Mouse (Mus musculus) gastrocnemius, postnatal 4 days (tissue): ENCODE results near the gene Ampd2. TPM values are rescaled to one million over a fixed set of nuclear protein-coding genes. Genes with fewer than 3 reads are reported as not detected.
A peak's percentile ranks its signal among the peaks of the same experiment; 100 is the strongest.

Experiments used
- DNase-seq, 2 experiments: peaks; one replicate each; pipeline ENCODE4 v3.0.0; 2021 to 2022; ENCODE audit warnings: low spot score in 2 of 2, mixed read lengths in 2 of 2
- total RNA-seq, 2 experiments: library from RNA; stranded (reverse); gene quantifications; 2 replicates each; pipeline ENCODE4 v1.2.3; 2021

Gene Ampd2
- total RNA-seq, 2 experiments from 2014 or later: 20.2 to 22.2 TPM

DNA sequence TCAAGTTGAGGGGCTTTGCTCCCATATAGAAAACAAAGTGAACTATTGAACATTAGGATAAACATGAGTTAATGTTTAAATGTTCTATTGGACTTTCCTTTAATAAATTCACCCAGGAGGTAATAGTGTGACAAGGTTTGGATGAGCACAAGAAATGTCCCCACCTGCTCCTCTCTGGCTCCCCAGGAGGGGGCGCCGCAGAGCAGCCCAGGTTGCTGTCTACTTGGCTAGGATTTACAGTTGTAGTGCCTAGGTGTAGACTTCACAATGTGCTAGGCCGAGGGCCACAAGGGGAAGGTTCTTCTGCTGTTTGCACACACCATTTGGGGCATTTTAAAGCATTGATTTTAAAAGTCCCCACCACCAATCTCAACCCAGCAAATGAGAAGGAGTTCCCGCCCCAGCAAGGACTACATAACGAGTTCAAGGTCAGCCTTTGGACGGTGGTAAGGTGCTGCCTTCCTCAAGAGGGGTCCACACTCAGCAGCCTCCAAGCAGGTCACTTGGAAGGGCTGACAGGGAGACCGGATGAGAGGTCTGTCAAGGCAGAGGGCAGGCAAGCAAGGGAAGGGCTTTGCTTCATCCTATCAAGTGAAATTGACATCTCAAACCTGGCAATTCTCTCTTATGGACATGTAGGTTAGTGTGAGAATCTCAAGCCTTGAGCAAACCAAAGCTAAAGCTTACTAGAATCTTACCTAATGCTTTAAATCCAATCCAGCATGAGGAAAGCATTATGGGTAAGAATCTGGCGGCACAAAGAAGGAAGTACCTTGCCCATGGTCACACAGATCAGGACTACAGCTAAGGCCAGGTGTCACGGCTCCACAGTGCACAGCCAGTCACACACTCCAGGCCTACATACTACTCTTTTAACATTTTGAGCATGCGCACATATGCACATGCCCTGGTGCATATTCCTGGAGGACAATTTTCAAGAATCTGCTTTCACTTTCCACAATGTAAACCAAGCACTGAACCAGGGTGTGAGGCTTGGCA is 15.9 kb downstream of the Ampd2 start:
- peak in 1 of 2 experiments; percentile 59 for DNase-seq

DNA sequence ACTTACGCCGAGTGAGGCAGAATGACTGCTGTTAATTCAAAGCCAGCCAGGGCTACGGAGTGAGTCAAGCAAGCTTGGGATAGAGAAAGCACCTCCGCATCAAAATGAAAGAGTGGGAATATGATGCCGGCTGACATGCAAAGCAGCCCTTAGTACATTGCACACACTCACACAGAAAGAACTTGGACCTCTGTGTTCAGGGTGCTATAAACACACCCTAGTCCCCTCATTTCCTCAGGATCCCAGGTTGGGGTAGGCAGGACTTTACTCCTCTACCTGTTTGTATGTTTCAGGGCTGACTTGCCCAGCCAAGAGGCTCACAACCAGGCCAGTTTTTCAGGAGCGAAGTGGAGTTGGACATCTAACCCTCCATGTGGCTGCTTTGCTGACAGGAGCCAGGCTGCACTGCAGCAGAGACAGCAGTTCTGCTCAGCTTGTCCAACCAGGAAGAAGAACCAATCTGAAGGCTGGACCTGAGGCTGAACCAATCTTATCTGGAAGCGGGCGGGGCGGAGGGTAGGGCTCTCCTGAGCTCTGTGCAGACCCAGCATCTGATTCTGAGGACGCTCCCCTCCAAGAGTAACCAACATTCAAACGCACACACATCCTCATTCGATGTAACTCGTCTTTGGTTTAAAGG is 17.1 kb downstream of the Ampd2 start:
- no peak for DNase-seq

DNA sequence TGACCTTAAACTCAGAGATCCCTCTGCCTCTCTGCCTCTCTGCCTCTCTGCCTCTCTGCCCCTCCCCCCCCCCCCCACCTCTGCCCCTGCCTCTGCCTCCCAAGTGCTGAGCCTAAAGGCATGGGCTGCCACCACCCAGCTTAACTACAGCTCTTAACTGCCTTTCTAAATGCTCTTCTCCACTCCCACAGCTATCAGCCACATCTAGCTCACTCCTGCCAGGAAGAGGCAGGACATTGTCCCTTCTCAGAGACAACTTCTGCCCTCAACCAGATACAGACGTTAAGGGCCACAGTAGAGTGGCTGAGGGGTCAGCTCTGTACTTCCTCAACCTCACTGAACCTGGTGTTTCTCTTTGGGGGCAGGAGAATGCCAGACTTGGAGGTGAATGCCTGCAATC is 17.6 kb downstream of the Ampd2 start:
- DNase-seq: no peak

DNA sequence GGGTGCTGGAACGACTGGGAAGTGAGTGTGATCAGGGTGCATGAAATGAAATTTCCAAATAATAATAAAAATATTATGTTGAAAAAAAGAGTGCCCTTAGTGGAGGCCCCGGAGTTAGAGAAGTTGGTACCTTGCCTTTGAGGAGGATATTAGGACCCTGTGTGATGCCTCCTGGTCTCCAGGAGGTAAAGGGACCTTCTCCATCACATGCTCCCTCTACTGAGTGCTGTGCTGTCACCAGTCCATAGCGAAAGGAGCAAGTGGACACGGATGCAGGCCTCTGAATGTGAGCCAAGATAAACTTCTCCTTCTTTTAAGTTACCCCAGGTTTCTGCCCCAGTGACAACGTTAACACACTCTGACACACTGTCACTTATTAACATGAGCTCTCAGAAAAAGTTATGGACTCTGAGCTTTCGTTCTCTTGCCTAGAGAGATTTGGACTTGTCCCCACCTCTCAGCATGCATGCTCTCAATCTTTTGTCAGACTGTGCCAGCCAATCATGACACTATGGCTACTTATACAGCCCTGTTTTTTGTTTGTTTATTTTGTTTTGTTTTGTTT is 19.0 kb downstream of the Ampd2 start:
- DNase-seq: no peak

DNA sequence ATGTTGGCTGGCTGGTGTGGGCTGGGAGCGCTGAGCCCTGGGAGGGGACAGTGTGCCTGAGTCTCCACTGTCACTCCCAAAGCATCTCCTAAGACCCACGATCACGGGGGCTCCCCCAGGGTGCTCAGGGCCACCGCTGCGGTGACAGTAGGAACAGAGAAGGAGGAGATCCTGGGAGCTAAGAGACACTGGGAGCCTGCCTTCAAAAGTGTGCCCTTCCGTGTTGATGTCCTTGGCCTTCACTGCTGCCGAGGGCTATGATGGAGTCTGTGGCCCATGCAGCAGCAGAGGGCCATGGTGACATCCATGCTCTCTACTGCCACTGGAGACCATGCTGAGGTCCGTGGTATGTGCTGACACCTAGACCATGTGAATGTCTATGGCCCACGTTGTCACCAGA is 20.9 kb downstream of the Ampd2 start:
- no peak for DNase-seq

DNA sequence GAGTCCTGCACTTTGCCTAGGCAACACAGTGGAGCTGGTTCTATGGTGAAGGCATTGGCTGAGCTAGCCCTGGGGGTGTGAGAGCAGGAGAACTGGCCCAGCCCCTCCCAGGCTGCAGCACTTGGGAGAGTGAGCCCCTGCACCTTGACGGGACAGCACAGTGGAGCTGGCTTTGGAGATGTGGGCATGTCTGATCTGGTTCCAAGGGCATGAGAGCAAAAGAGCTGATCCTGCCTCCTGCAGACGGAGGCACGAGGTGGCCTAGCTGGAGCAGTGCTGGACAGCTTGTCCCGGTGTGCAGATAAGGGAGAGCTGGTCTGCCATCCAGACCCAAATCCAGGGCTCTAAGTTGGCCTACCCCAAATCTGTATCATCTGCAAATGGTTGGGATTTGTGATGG is 21.8 kb downstream of the Ampd2 start:
- DNase-seq: no peak

DNA sequence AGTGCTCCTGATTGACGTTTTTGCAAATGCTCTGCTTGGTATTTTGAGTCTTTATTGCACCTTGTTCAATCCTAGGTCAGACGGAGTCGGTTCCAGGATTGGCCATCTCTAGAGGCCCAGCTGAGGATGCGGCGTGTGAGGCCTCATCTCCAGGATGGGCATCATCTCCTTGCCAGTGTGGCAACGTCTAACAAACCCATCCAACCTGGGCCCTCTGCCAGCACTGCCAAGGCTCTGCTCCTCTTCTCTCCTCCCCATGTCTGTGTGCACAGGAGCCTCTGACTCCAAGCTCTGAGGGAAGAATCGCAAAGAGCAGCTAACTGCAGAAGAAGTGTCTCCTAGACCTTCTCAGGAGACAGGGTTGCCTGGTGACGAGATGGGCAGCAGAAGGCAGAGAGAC is 23.8 kb downstream of the Ampd2 start:
- no peak for DNase-seq

DNA sequence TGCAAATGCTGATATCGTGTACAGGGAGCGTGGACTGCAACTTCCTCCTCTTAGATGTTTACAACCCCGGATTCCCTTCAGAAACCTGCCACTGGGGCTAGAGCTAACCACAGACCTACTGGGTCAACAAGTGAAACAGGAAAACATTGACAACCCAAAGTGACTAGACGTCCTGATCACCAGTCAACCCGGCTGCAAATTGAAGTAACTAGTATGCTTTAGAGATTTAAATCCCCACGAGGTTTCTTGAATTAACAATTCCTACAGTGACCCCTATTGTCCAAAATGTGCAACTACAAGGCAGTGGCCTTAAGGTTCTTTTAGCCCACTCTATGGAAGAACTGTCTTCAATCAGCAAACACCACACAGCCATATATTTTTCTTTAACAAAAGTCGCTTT is 25.0 kb downstream of the Ampd2 start:
- no peak for DNase-seq

DNA sequence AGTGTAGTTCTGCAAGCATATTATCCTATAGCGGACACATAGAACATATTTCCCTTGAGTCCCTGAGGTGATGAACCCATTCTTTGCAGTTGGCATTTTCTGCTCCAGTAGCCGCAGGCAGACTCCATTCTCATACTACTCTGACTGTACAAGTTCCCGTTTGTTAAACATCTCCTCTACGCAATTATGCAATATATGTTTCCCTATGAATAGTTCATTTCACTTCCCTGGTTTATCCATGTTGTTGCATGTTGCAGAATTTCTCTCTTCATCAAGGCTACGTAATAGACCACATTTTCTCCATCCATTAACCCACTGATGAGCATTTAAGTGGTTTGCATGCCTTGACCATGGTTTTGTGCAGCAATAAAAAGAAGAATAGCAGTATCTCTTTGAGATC is 36.0 kb downstream of the Ampd2 start:
- no peak for DNase-seq

DNA sequence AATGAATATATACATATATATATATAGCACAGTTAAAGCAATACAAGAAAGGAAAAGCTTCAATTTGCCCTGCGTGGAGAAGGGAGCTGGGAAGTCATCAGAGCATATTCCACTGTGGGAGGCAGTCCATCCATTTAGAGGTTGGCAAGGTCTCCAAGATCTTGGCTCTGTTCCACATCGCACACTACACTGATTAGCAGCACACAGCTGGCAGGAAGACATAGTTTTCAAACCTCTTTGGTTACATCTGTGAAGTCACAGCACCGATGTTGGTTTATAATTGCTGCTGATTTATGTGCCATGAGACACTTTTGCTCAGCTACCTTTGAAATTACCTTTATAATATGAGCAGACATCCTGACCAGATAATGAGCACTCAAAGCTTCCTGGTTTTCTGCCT is 38.1 kb downstream of the Ampd2 start:
- DNase-seq: no peak

DNA sequence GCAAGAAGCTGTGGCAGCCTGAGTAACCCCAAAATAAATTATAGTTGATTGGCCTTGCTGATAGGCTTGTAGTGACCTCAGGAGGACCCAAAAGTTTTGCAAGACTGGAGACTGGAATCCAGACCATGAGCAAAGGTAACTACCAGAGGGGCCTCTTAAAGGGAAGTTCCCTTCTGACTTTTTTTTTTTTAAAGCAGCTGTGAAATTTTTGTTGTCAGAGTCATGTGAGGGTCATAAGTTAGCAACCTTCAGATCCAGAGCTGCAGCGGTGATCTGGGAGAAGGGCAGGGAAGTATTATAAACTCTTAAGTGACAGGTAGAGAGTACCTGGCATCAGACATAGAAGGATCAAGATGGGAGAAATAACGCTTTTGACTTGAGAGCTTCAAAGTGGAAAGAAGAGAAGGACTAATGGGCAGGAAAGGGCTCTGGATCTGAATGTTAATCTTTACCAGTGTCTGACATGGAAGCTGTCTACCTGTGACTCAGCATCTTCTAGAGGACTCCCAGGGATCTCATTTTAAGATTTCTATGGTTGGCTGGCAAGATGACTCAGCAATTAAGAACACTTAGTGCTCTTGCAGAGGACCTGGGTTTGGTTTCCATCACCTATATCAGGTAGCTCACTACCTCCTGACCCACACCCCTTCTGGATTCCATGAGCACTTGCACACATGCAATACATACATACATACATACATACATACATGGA is 39.4 kb downstream of the Ampd2 start:
- no peak for DNase-seq

DNA sequence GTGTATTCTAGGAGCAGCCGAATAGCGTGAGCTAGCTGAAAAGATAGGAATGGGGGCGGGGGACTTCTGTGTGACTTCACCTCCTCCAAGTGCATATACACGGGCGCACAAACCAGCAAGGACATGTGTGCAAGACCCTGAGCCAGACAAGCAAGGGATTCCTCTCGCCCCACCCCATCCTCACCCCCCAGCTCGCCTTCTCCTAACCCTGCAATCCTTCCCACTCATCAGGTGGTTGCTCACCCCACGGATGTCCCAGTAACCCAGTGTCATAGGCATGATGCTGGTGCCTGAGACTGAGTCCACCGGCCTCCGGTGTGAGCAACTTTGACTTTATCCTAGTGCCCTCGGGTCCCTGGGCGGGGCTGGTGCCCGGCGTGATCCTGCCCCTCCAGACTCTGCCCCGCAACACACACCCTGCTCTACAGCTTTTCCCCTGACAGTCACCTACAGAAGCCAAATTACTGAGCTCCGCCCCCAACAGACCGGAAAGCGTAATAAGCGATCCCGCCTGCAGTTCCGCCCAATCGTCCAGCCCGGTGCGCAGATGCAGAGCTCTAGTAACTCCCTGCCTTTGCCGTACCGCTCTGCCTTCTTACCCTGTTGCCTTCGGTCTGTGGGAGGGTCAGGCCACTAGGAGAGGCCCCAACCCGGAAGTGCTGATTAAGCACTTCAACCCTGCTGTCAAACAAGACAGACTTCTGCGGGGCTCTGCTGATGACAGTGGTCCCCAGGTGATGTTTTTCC is 41.9 kb downstream of the Ampd2 start, which contains the start of gene Gstm4:
Gene Gstm4 (minus strand): TSS at position 501 of the 747 bp plus-strand sequence.
- DNase-seq: peak; percentile 56 to 85

DNA sequence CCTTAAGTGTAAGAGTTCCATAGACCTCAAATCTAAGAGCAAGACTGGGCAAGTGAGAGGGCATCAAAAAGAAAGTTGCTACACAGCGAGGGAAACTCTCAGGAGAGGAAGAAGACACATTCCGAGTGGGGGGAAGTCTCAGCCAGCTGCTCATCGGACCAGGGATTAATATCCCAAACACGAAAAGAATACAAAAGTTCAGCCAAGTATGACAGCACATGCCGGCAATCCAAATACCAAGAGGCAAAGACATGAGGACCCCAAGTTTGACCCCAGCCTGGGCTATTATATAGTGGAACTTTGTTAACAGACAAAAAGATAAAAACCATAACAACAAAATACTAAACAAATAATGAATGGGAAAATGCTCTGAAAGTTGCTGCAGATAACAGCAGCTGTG is 53.3 kb downstream of the Ampd2 start:
- DNase-seq: no peak

DNA sequence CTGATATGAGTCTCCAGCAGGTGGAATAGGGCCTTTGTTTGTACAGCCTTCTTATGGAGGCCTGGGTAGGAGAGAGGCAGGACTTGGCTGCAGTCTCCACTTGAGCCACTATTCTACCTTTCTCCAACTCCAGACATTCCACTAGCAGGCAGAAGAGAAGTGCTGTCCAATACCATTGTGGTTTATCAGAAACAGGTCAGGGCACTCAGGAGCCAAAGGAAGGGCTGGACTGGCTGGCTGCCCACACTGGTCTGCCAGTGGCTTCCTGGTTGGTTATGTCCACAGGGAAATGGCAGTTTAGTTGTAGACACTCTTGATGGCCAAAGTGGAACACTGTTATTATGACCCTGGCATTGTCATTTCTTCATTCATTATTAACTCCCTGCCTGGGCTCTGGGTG is 54.3 kb downstream of the Ampd2 start:
- no peak for DNase-seq

DNA sequence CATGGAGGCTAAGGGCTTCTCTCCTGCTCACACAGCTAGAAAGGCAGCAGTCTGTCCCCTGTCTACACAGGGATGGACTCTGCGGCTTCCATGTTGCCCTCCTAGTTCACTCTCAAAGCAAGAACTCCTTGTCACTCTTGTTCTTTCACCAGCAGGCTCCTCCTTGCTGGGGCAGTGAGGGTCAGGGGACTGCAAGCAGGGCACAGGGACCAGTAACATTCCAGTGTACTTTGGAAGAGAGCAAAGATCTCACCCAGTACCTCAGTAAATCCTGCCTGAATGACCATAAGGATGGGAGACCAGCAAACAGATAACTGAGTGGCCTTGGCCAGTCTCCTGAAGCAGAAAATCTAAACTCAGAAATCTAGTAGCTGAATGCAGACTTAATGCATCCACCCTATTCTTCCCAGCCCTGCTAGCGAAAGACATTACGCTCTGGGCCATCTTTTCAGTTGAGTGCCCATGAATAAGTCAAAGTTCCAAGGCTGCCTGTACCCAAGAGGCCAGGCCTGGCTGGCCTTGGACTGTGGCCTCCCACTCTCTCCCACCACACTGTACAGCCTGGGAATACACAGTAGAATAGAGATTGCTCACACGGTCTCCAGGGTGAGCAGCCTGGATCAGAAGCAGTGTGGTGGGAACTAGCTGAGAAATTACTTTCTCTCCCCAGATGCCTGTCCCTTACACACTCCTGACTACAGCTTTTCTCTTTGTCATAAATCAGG is 57.6 kb downstream of the Ampd2 start:
- no peak for DNase-seq

DNA sequence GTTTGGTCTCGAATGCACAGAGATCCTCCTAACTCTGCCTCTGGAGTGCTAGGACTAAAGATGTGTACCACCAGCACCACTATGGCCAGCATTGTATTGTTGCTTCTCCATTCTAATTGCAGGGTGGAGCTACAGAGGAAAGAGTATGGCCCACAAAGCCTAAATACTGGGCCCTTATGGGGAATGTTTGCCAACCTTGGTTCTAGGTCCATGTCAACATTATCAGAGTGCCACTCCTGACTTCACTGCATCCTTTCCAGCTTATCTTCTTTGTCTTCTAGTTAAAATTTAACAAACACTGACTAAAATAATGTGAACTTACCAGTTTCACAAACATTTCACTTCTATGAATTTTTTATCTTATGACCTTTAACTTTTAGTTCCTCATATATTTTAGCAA is 59.9 kb downstream of the Ampd2 start:
- DNase-seq: no peak

DNA sequence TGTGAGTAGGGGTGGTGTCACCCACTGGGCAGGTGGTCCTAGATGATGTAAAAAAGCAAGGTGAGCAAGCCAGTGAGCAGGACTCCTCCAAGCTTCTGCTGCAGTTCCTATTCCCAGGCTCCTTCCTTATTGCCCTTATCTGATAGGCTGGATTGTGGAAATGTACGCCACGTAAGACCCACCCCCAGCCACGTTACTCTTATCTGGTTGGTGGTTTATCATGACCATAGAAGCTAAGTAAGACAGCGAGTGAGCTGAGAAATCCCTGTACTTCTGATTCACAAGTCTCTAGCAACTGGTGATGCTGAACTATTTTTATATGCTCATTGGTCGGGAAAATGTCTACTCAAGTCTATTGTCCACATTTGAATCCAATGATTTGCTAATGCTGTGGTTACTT is 60.4 kb downstream of the Ampd2 start:
- DNase-seq: no peak

DNA sequence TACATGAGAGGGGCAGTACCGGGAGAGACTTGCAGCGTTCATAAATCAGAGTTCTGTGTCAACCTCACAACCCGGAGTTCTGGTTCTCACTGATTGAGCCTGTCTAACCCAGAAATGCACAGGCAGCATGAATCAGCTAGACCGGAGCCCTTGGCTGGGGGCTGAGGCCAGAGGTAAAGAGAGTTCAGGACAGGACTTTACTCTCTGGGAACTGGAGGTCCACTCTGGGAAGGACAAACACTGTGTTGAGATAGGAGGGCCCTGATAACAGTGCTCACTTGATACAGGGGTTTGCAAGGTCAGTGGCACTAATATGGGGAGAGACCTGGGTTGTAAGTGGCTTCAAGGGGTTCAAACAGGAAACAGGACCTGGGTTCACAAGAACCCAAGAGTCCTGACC is 61.1 kb downstream of the Ampd2 start:
- DNase-seq: no peak
